Comparison of ENCODE assay signal across 12 mouse cellular contexts in genomic region chr2:66336396-66336795, GRCm38 (mm10).
DNase-seq lines count a peak whose midpoint lies in the region; ATAC-seq and TF ChIP-seq lines count a peak whose summit lies in the region.
"Had no signal": no experiment of that assay in that cellular context is flagged by ENCODE, and none has a peak within 500 bp of the region (broad histone marks: within the 10 kb centered on the region; RNA-seq: fewer than 3 reads in every experiment).

No protein-coding gene starts in this region.

- H3K27me3 ChIP-seq in kidney, embryonic 15.5 days = no peaks in the 10 kb centered on the region
- H3K27me3 ChIP-seq: limb, embryonic 12.5 days had no signal

- no peak overlapping the region for H3K9ac ChIP-seq in kidney, embryonic 15.5 days
- H3K9ac ChIP-seq: limb, embryonic 12.5 days had no signal

- ATAC-seq in frontal cortex, adult (ENCODE audit: low TSS enrichment) = peak; percentile 88
- ATAC-seq in kidney, embryonic 15.5 days (replicated peaks; ENCODE audit: low FRiP score) = no peak

- TF ChIP-seq CTCF in left cerebral cortex, adult 2 months (IDR thresholded peaks at IDR 0.05) = peak; percentile 60

- DNase-seq in frontal cortex, postnatal 25 days (ENCODE audit: low spot score in 2 of 2) = no peak
- no peak for DNase-seq in left cerebral cortex, adult 2 months (ENCODE audit: extremely low spot score in 1 of 2, low spot score in 2 of 2)
- DNase-seq in left cerebral cortex, adult 11 months (ENCODE audit: low spot score) = no peak
- peak; percentile 50 for DNase-seq in Muller cell, postnatal 12 days (ENCODE audit: inconsistent ontology term)
- peak; percentile 51 for DNase-seq in retina, embryonic 14.5 days (ENCODE audit: low spot score)
- DNase-seq in urinary bladder, postnatal 36 days (ENCODE audit: low spot score in 2 of 2) = no peak
- DNase-seq: cerebellum, postnatal 14 days; heart, postnatal 4 days; lung, adult 18-20 months had no signal

- no peaks in the 10 kb centered on the region for H3K4me1 ChIP-seq in kidney, embryonic 15.5 days
- H3K4me1 ChIP-seq: limb, embryonic 12.5 days had no signal

- no peaks in the 10 kb centered on the region for H3K36me3 ChIP-seq in kidney, embryonic 15.5 days
- H3K36me3 ChIP-seq: limb, embryonic 12.5 days had no signal

- intact Hi-C loops in left cerebral cortex, adult 2 months (cut with DNase I) = loop anchor here (2.0 to 10.0 kb wide), 3 partner anchors 72 to 458 kb away; no protein-coding TSS in a partner anchor

- H3K9me3 ChIP-seq in kidney, embryonic 15.5 days (replicated peaks) = no peaks in the 10 kb centered on the region
- H3K9me3 ChIP-seq: limb, embryonic 12.5 days had no signal

- no peak overlapping the region for H3K4me2 ChIP-seq in kidney, embryonic 15.5 days
- H3K4me2 ChIP-seq: limb, embryonic 12.5 days had no signal

- WGBS in kidney, embryonic 15.5 days = 76% methylated on average over 6 of the region's 6 CpGs

- H3K4me3 ChIP-seq in left cerebral cortex, adult 2 months = no peak overlapping the region
- no peak overlapping the region for H3K4me3 ChIP-seq in kidney, embryonic 15.5 days (replicated peaks)
- H3K4me3 ChIP-seq: limb, embryonic 12.5 days had no signal

- no peak overlapping the region for H3K27ac ChIP-seq in left cerebral cortex, adult 2 months
- no peak overlapping the region for H3K27ac ChIP-seq in kidney, embryonic 15.5 days
- H3K27ac ChIP-seq: limb, embryonic 12.5 days had no signal

Comparison
In these comparisons a context has a peak if more than half of its experiments do, and no peak if none do; other contexts are left out.
1. DNase-seq: peak in Muller cell, postnatal 12 days (single experiment) and retina, embryonic 14.5 days (single experiment); none in frontal cortex, postnatal 25 days (0 of 2), left cerebral cortex, adult 2 months (0 of 2), left cerebral cortex, adult 11 months (single experiment) and urinary bladder, postnatal 36 days (0 of 2).